Mouse (Mus musculus) heart, embryonic 16.5 days (tissue): ENCODE measurements around the gene Ifrd1. TPM values are rescaled to one million over a fixed set of nuclear protein-coding genes. Genes with fewer than 3 reads are reported as not detected.

ENCODE experiments used
- ATAC-seq: fragments of 200-750 bp; cut with Nextera tagmentation; replicated peaks from 2 replicates; pipeline ENCODE4 v1.8.0; 2017; ENCODE audit warnings: moderate number of reproducible peaks; ENCODE audit not compliant: insufficient read depth, low FRiP score; ENCODE audit errors: extremely low read depth
- H3K27ac ChIP-seq: fragments of 300-500 bp; sonication (generic); 2 replicates; pipeline ENCODE4 v1.5.1; 2014; ENCODE audit warnings: mild to moderate bottlenecking, low read length, control low read depth, moderate library complexity
- H3K27me3 ChIP-seq: fragments of 300-500 bp; sonication (generic); 2 replicates; pipeline ENCODE4 v1.6.1; 2014; ENCODE audit warnings: low read length, mixed read lengths; ENCODE audit not compliant: control insufficient read depth, insufficient read depth
- H3K36me3 ChIP-seq: fragments of 300-500 bp; sonication (generic); 2 replicates; pipeline ENCODE4 v1.6.1; 2014; ENCODE audit not compliant: control insufficient read depth, insufficient read depth
- H3K4me1 ChIP-seq: fragments of 300-500 bp; sonication (generic); 2 replicates; pipeline ENCODE4 v1.6.1; 2014; ENCODE audit warnings: low read length, mixed read lengths; ENCODE audit not compliant: control insufficient read depth, insufficient read depth
- H3K4me2 ChIP-seq: fragments of 300-500 bp; sonication (generic); 2 replicates; pipeline ENCODE4 v1.6.1; 2014; ENCODE audit warnings: low read depth, mild to moderate bottlenecking, control low read depth, low read length
- H3K4me3 ChIP-seq: fragments of 300-500 bp; sonication (generic); 2 replicates; pipeline ENCODE4 v1.5.1; 2014; ENCODE audit warnings: mild to moderate bottlenecking, control low read depth, low read length
- H3K9ac ChIP-seq: fragments of 300-500 bp; sonication (generic); 2 replicates; pipeline ENCODE4 v1.6.1; 2014; ENCODE audit warnings: low read length, control low read depth
- H3K9me3 ChIP-seq: fragments of 300-500 bp; sonication (generic); replicated peaks from 2 replicates; pipeline ENCODE4 v1.6.1; 2016; ENCODE audit warnings: low read length; ENCODE audit not compliant: control insufficient read depth
- WGBS: fragments of 180-500 bp; shearing (Covaris S2); extraction: QIAGEN DNeasy Blood & Tissue Kit; methylation state at CpG from one replicate; pipeline ENCODE4 v1.1.7; 2014; 5-methylcytosine and 5-hydroxymethylcytosine counted together
- polyA plus RNA-seq: library from polyadenylated mRNA; unstranded; fragments of >200 nt; fragmentation: Nextera tagmentation; extraction: Ambion mirVana; gene quantifications from 2 replicates; pipeline ENCODE4 v1.2.1, GENCODE M21; 2015

Gene Ifrd1
- polyA plus RNA-seq, 1 experiment from 2014 or later, result 88.7 TPM

- ATAC-seq, result peak; percentile 70
- no peak overlapping the region for H3K9ac ChIP-seq
- no peaks in the 10 kb centered on the region for H3K36me3 ChIP-seq
- WGBS, result 58% methylated on average over 6 of the region's 6 CpGs
- H3K9me3 ChIP-seq, result no peaks in the 10 kb centered on the region
- 0 out of 2 replicates have a peak overlapping the region, but pooled peaks have one; percentile 25 for H3K4me2 ChIP-seq
- no peaks in the 10 kb centered on the region for H3K27me3 ChIP-seq
- peak overlapping the region; percentile 41; the same call in 1 of the 2 replicates for H3K27ac ChIP-seq
- peaks cover 8% of the 10 kb centered on the region; the same call in 1 of the 2 replicates for H3K4me1 ChIP-seq
- H3K4me3 ChIP-seq, result no peak overlapping the region
Measured at GRCm38 (mm10) chr12:40247976-40248375, 328 bp downstream of the Ifrd1 start.

- no peak overlapping the region for H3K27ac ChIP-seq
- no peak overlapping the region for H3K4me2 ChIP-seq
- no peak for ATAC-seq
Measured at GRCm38 (mm10) chr12:40247384-40247783, 920 bp downstream of the Ifrd1 start.

GRCm38 (mm10) chr12:40245434-40245970 is 2.8 kb downstream of the Ifrd1 start:
- Histone ChIP-seq H3K27ac (no peak overlapping the region), H3K4me2 (no peak overlapping the region), H3K4me1 (peaks cover 8% of the 10 kb centered on the region; the same call in 1 of the 2 replicates), H3K9ac (no peak overlapping the region), H3K9me3 (no peaks in the 10 kb centered on the region), H3K27me3 (no peaks in the 10 kb centered on the region), H3K36me3 (no peaks in the 10 kb centered on the region), H3K4me3 (no peak overlapping the region)
- WGBS, result 85% methylated on average over 7 of the region's 7 CpGs
- ATAC-seq, result no peak

More at GRCm38 (mm10) chr12:40247384-40247783, 920 bp downstream of the Ifrd1 start:
- Histone ChIP-seq H3K4me1 (peaks cover 8% of the 10 kb centered on the region; the same call in 1 of the 2 replicates), H3K27me3 (no peaks in the 10 kb centered on the region), H3K36me3 (no peaks in the 10 kb centered on the region), H3K9me3 (no peaks in the 10 kb centered on the region), H3K4me3 (no peak overlapping the region), H3K9ac (no peak overlapping the region)
- 75% methylated on average over 4 of the region's 4 CpGs for WGBS

- H3K4me2 ChIP-seq, result no peak overlapping the region
- no peaks in the 10 kb centered on the region for H3K27me3 ChIP-seq
- H3K27ac ChIP-seq, result no peak overlapping the region
- no peaks in the 10 kb centered on the region for H3K9me3 ChIP-seq
- 91% methylated on average over 5 of the region's 5 CpGs for WGBS
- H3K4me1 ChIP-seq, result peaks cover 8% of the 10 kb centered on the region; the same call in 1 of the 2 replicates
- H3K9ac ChIP-seq, result no peak overlapping the region
- no peak overlapping the region for H3K4me3 ChIP-seq
- no peaks in the 10 kb centered on the region for H3K36me3 ChIP-seq
- no peak for ATAC-seq
Measured at GRCm38 (mm10) chr12:40244926-40245325, 3.4 kb downstream of the Ifrd1 start.

DNA sequence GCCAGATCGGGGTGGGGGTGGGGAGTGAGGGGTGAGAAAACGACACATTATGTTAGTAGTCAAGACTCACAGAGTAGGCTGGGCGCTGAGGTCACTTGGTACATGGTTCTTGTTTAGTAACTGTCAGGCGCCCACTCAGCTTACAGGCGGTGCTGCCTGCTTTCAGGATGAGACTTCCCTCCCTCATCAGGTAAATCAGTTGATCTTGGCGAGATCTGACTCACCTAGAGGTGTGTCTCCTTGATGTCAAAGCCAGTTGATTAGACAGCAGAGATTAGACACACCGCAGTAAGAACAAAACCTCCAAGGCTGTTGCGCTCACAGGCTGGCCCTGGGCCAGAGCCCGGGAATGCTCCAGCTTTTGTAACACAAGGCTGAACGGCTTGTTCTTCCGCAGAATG is 4.5 kb downstream of the Ifrd1 start:
- Histone ChIP-seq H3K4me1 (peaks cover 8% of the 10 kb centered on the region; the same call in 1 of the 2 replicates), H3K9ac (peak overlapping the region; percentile 36; the same call in 1 of the 2 replicates)

GRCm38 (mm10) chr12:40243241-40243640 is 5.1 kb downstream of the Ifrd1 start:
- Histone ChIP-seq H3K4me3 (no peak overlapping the region), H3K27me3 (no peaks in the 10 kb centered on the region), H3K9me3 (no peaks in the 10 kb centered on the region), H3K9ac (no peak overlapping the region), H3K4me2 (peak overlapping the region; percentile 54; the same call in 1 of the 2 replicates), H3K36me3 (no peaks in the 10 kb centered on the region), H3K27ac (no peak overlapping the region), H3K4me1 (peaks cover 8% of the 10 kb centered on the region; the same call in 1 of the 2 replicates)
- WGBS, result 62% methylated on average over 4 of the region's 4 CpGs
- no peak for ATAC-seq

More for the DNA sequence above, 4.5 kb downstream of the Ifrd1 start:
- ATAC-seq, result 0 out of 2 replicates have a peak, but pooled peaks have one; percentile 35
- Histone ChIP-seq H3K4me2 (peak overlapping the region; percentile 54), H3K4me3 (peak overlapping the region; percentile 36), H3K27me3 (no peaks in the 10 kb centered on the region), H3K9me3 (no peaks in the 10 kb centered on the region), H3K36me3 (no peaks in the 10 kb centered on the region), H3K27ac (no peak overlapping the region)
- WGBS, result 18% methylated on average over 11 of the region's 11 CpGs

DNA sequence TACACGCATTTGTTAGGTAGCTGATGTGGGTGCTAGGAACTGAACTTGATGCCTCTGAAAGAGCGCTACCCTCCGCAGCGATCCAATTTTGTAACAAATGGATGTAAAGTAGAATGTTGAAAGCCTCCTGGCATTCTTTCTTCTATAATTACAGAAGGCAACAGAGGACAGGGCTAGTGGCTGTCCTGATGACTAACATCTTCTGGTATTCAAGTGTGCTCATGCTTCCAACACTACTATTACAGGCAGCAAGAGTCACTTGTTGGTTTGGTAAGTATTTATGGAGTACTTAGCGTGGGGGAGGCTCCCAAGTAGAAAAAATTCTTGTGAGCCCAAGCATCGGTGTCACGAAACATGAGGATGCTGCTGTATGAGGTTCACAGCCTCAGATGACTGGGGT is 9.1 kb downstream of the Ifrd1 start:
- Histone ChIP-seq H3K27me3 (no peaks in the 10 kb centered on the region), H3K4me2 (no peak overlapping the region), H3K36me3 (no peaks in the 10 kb centered on the region), H3K4me3 (no peak overlapping the region), H3K4me1 (0 out of 2 replicates have a peak, but pooled peaks cover 3% of the 10 kb centered on the region), H3K9ac (no peak overlapping the region), H3K27ac (no peak overlapping the region), H3K9me3 (no peaks in the 10 kb centered on the region)
- 78% methylated on average over 7 of the region's 7 CpGs for WGBS
- ATAC-seq, result no peak

GRCm38 (mm10) chr12:40232231-40232630 is 16.1 kb downstream of the Ifrd1 start:
- H3K27me3 ChIP-seq, result no peaks in the 10 kb centered on the region
- no peak for ATAC-seq
- no peak overlapping the region for H3K4me2 ChIP-seq
- H3K27ac ChIP-seq, result no peak overlapping the region
- no peaks in the 10 kb centered on the region for H3K4me1 ChIP-seq
- H3K9me3 ChIP-seq, result no peaks in the 10 kb centered on the region
- H3K4me3 ChIP-seq, result no peak overlapping the region
- no peak overlapping the region for H3K9ac ChIP-seq
- WGBS, result 85% methylated on average over 1 of the region's 1 CpGs
- no peaks in the 10 kb centered on the region for H3K36me3 ChIP-seq

DNA sequence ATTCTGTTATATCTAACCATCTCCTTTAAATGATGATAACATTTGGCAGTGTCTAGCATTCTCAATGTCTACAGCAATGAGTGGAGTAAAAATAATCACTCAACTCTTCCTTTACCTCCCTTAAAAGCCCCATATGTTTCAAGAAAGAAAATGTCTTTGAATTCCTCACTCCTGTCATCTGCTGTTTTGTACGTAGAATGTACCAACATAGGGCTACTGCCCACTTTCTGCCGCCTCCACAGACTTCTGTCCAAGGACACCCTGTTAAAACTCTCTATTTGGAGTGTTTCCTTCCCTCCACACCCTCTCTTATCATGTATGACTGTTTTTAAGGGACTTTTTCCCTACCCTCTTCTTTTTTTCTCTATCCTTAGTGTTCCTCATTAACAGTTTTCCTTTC is 16.7 kb downstream of the Ifrd1 start:
- Histone ChIP-seq H3K9me3 (no peaks in the 10 kb centered on the region), H3K4me2 (no peak overlapping the region), H3K4me1 (no peaks in the 10 kb centered on the region), H3K4me3 (no peak overlapping the region), H3K9ac (no peak overlapping the region), H3K27ac (no peak overlapping the region), H3K36me3 (no peaks in the 10 kb centered on the region), H3K27me3 (no peaks in the 10 kb centered on the region)
- no peak for ATAC-seq
- 85% methylated on average over 2 of the region's 2 CpGs for WGBS
